Mouse (Mus musculus) heart, postnatal 0 days (tissue): ENCODE data around the gene Slc22a12.

Experiments used
- CTCF ChIP-seq: IDR thresholded peaks from 2 replicates; pipeline ENCODE4 v1.5.1; 2016; ENCODE audit warnings: antibody characterized with exemption, control low read depth, low read depth
- EP300 ChIP-seq: IDR thresholded peaks from 2 replicates; pipeline ENCODE4 v1.6.1; 2016; ENCODE audit warnings: antibody characterized with exemption, low read depth

- TF ChIP-seq CTCF (no peak), EP300 (no peak)
Measured at GRCm38 (mm10) chr19:6569021-6569420, 26.2 kb upstream of the Slc22a12 start.
